Mouse (Mus musculus) left cerebral cortex, postnatal 25 days (tissue): ENCODE measurements around the gene Cda. TPM values are rescaled to one million over a fixed set of nuclear protein-coding genes. Genes with fewer than 3 reads are reported as not detected.

Experiments used
- DNase-seq, 2 experiments: peaks; one replicate each; pipeline ENCODE4 v3.0.0; 2022; ENCODE audit warnings: low spot score in 2 of 2, mixed read lengths in 1 of 2
- intact Hi-C: fragments of 180-260 bp; cut with DNase I; formaldehyde crosslinking; loops from one replicate; pipeline ENCODE4 v1.15.1; 2025
- total RNA-seq, 2 experiments: library from RNA; stranded (reverse); gene quantifications; 2 replicates each; pipeline ENCODE4 v1.2.3; 2021

Cda gene
- total RNA-seq, 2 experiments from 2014 or later: 1.7 to 2.1 TPM

DNA sequence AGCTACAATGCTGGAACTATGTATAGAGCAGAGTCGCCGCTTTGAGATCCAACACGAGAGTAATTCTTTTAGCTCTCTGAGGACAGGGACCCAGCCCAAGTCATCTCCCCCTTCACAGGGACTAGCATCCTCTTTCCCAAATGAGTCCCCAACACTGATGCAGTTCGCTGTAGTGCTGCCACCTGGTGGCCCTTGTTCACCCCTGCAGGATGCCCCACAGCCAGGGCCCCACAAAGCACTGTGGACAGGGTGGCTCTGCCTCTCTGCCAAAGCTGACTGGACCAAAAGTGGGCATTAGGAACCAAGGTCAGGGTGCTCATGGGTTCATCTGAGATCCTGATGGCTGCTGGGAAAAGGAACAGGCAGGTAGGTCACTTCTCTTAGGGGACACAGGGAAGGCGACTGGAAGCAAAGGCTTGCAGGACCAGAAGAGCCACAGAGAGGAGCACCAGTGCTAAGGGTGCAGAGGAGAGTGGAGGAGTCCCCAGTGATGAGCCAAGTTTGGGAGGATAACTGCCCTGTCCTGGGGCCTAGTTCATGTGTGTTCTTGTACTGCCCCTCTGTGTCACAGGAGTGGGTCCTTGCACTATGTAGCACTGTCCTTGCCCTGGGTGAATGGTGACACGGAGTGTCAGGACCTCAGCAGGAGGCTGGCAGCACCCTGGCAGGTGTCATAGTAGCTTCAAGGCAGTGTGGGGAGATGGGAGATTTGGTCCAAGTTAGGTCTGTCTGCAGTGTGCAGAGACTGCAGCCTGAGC is 49.1 kb downstream of the Cda start:
- DNase-seq: peak; percentile 47 to 55

DNA sequence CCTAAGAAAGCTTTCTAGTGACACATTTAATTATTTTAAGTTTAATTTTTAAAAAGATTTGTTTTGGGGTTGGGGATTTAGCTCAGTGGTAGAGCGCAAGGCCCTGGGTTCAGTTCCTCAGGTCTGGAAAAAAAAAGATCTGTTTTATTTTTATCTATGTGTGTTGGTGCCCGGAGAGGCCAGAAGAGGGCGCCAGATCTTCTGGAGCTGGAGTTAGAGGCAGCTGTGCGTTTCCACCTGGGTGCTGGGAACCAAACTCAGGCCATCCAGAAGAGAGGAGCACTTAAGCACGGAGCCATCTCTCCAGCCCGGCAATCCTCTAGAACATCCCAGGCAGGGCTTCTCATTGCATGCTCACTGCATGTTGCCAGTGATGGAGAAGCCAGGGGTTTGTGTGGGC is 51.4 kb downstream of the Cda start:
- intact Hi-C loops: loop anchor here (10.0 kb wide), 1 partner anchor 352 kb away; no protein-coding TSS in a partner anchor
- DNase-seq: no peak

More for the DNA sequence above, 49.1 kb downstream of the Cda start:
- intact Hi-C loops: loop anchor here (1.0 to 10.0 kb wide), 3 partner anchors 60 to 354 kb away; no protein-coding TSS in a partner anchor

GRCm38 (mm10) chr4:138315781-138316180 is 52.0 kb downstream of the Cda start:
- no peak for DNase-seq
- intact Hi-C loops: loop anchor here (10.0 kb wide), 1 partner anchor 351 kb away; no protein-coding TSS in a partner anchor

DNA sequence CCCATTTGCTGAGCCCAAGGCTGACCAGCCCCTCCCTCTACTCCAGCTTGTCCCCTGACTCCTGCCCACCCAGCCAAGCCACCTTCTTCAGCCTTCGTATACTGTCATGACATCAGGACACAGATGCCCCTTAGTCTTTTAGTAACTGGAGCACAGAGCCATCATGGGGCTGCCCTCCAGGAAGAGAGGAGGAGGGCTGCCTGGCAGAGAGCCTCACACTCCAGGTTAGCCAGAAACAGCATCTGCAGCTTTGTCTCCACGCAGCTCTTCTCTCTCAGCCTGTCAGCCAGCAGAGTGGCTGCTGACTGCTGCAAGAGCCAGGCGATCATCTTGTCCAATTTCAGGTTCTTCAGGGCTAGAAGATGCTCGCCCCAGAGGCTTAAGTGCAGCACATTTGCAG is 54.0 kb downstream of the Cda start:
- DNase-seq: no peak
- intact Hi-C loops: loop anchor here (10.0 kb wide), 1 partner anchor 349 kb away; no protein-coding TSS in a partner anchor

GRCm38 (mm10) chr4:138313021-138313420 is 54.8 kb downstream of the Cda start:
- no peak for DNase-seq
- intact Hi-C loops: loop anchor here (10.0 kb wide), 1 partner anchor 348 kb away; no protein-coding TSS in a partner anchor

DNA sequence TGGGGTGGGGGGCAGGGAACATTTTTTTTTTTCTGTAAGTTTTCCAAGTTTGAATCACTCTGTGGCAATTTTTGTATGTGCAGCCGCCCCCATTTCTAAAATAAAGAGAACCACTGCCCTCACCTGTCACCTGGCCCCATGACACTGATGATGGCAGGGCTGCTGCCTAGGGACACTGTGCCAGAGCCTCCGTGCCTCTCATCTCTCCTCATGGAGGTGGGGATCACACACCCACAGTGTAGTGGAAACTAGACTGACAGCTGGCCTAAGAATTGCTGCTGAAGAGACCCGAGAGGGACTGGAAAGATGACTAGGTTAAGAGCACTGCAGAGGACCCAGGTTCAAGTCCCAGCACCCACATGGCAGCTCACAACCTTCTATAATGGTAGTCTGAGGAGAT is 55.7 kb downstream of the Cda start:
- intact Hi-C loops: loop anchor here (10.0 kb wide), 1 partner anchor 347 kb away; no protein-coding TSS in a partner anchor
- no peak for DNase-seq

DNA sequence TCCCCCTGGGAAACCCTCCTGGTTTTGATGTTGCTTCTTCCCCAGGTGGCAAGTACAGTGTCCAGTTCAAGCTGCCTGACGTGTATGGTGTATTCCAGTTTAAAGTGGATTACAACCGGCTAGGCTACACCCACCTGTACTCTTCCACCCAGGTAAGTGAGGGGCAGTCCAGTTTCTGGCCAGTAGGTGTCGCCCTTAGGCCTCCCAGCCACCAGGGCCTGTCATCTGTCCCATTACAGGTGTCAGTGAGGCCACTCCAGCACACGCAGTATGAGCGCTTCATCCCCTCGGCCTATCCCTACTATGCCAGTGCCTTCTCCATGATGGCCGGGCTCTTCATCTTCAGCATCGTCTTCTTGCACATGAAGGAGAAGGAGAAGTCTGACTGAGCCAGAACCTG is 56.2 kb downstream of the Cda start:
- intact Hi-C loops: loop anchor here (10.0 kb wide), 1 partner anchor 347 kb away; no protein-coding TSS in a partner anchor
- DNase-seq: peak; percentile 47 to 51

DNA sequence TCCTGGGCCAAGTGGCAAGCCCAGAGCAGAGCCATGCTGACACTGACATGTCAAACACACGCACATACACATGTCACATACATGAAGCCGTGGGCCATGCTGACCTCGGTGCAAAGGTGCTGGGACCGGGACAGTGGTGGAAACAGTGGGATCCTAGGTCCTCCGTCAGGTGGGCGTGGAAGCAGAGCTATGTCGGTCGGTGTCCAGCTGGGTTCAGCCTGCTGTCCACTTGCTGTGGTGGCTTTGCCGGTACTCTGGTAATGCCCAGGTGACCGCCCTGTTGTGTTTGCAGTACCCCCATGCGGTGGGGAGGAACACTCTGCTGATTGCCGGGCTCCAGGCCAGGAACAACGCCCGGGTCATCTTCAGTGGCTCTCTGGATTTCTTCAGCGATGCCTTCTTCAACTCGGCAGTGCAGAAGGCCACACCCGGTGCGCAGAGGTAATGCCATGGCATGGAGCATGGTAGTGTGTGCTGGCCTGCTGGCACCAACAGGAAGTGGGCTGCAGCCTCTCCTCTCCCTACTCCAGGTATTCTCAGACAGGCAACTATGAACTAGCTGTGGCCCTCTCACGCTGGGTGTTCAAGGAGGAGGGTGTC is 57.4 kb downstream of the Cda start:
- intact Hi-C loops: loop anchor here (10.0 kb wide), 1 partner anchor 346 kb away; no protein-coding TSS in a partner anchor
- DNase-seq: no peak

GRCm38 (mm10) chr4:138307739-138308138 is 60.1 kb downstream of the Cda start:
- DNase-seq: peak in 1 of 2 experiments; percentile 44
- intact Hi-C loops: no loop called here

DNA sequence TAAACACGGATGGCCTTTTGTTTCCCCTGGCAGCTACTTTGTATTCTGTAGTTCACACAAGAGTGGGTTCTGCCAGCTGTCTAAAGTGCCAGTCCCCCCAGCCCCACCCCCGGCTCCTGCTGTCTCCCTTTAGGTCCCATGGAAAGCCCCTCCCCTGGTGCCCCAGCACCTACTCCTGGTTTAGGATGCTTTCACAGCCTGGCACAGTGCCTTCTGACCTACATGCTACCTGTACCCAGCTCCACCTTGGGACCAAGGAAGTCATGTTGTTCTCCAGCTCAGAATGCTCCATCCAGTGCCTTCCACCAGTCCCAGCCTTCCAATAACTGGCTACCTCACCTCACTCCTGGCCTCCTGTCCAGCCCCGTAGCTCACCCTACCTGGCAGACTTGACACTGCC is 60.8 kb downstream of the Cda start:
- intact Hi-C loops: no loop called here
- DNase-seq: no peak

DNA sequence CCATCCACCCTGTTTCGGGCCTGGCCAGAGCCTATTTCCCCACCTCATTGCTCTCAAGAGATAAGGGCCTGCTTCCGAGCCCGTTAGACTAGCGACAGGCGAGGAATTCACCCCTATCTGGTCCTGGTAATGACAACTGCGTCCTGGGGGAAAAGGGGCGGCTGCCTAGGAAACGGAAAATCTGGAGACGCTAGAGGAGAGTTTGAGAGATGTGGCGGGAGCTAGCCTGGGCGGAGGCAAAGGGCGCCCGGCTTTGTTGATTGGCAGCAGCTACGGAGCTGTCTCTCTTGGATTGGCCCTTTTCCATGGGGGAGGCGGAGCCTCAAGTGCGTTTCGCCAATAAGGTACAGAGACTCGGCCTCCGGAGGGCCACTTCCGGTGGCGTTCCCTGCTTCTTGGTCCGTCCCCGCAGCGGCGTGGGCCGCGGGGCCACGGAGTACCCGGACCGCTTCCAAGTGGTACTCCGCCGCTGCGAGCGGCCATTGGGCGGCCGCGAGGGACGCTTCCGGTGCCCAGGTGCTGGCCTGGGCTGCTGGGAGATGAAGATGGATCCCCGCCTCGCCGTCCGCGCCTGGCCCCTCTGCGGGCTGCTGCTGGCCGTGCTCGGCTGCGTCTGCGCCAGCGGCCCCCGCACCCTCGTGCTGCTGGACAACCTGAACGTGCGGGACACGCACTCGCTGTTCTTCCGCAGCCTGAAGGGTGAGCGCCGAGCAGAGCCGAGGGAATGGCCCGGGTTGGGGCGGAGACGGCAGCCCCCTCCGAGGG is 63.3 kb downstream of the Cda start, which contains the start of gene Ddost:
Gene Ddost, plus strand, starts transcription at position 391 of the 765 bp plus-strand sequence.
- intact Hi-C loops: no loop called here
- DNase-seq: peak; percentile 98 to 99

GRCm38 (mm10) chr4:138303742-138304141 is 64.0 kb downstream of the Cda start:
- intact Hi-C loops: no loop called here

DNA sequence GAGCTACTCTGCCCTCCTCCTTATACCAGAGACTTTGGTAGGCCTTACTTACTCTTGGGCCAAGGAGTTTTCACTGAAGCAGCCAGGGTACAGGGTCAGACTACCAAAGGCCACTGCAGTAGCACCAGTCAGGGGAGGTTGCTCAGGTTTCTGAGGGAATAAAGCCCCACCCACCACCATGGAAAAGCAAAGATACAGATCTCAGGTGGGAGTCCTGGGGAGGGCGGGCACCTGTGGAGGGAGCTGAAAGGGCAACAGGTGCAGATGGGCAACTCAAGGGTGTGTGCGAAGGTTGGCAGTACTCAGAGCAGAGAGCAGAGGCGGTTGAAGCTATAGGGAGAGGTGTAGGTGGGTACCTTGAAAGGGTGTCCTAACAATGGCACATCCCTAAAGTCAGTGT is 64.8 kb downstream of the Cda start:
- DNase-seq: no peak
- intact Hi-C loops: no loop called here

More at GRCm38 (mm10) chr4:138303742-138304141, 64.0 kb downstream of the Cda start:
- DNase-seq: no peak

DNA sequence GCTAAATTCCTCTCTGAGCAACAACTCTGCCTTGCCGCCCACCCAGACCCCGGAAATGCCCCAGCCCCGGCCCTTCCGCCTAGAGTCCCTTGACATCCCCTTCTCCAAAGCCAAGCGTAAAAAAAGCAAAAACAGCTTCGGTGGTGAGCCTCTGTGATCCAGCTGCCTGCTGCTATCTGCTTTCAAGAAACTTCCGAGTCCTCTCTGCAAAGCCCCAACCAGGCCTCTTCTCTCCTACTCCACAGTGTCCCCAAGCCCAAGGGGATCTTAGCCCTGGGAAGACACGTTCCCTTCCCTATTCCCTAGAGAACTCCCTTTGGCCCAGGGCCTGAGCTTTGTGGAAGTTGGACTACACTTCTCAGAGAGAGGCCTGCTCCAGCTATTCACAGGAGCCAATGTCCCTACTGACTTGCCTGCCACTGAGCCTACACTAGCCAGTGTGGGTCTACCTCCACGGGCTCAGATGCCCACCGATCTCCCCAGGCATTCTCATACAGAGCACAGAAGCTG is 66.5 kb downstream of the Cda start:
- intact Hi-C loops: no loop called here
- no peak for DNase-seq

DNA sequence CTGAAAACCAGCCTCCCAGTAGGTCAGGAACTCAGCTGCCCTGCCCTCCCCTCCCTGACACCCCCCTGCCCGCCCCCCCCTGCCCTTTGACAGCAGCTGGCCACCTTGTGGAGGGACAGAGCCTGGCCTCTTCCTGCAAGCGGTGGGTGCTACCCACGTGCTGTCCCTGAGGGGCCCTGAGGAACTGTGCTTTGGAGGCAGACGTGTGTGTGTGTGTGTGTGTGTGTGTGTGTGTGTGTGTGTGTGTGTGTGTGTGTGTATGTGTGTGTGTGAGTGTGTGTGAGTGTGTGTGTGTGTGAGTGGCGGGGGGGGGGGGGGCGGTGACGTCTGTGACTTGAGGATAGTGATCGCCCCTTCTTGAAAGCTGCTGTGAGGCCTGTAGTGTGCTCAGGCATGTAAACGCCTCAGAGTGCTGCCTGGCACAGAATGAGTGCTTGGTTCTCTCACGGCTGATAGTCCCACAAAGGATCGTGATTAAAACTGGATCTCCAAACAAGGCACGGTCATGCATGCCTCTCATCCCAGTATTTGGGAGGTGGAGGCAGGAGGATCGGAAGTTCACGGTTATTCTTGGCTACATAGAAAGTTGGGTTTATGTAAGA is 73.7 kb downstream of the Cda start:
- intact Hi-C loops: no loop called here
- DNase-seq: no peak

DNA sequence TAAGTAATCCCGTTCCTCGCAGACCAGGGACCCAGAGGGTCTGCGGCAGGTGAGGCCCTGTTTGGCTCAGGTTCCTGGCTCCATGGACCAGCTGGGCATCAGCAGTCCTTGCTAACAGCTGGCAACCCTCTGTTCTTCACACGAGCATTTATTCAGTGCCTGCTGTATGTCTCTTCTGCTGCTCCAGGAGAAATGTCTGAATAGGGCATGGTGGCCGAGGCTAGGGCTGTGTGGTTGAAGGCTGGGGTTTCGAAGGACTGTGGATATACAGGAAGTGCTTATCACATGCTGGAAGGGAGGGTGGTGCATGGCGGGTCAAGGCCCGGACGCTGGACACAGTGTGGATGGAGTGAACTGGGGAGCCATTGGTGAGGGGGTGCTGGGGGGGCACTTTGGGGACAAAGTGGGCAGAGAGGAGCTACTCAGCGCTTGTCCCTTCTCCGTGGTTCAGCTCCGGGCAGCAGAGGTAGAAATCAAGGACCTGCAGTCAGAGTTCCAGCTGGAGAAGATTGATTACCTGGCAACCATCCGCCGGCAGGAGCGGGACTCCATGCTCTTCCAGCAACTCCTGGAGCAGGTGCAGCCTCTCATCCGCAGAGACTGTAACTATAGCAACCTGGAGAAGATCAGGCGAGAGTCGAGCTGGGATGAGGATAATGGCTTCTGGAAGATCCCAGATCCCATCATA is 74.4 kb downstream of the Cda start:
- no peak for DNase-seq
- intact Hi-C loops: no loop called here

GRCm38 (mm10) chr4:138292028-138292427 is 75.8 kb downstream of the Cda start:
- intact Hi-C loops: no loop called here

GRCm38 (mm10) chr4:138288691-138289090 is 79.1 kb downstream of the Cda start:
- intact Hi-C loops: no loop called here
- no peak for DNase-seq

More at GRCm38 (mm10) chr4:138292028-138292427, 75.8 kb downstream of the Cda start:
- DNase-seq: no peak
